Mouse (Mus musculus) B cell, adult 62 days (primary cell): ENCODE data around the gene Casp7. TPM values are rescaled to one million over a fixed set of nuclear protein-coding genes. Genes with fewer than 3 reads are reported as not detected.

ENCODE experiments used
- total RNA-seq: library from RNA; stranded (reverse); gene quantifications from 4 replicates; pipeline ENCODE4 v1.2.4, GENCODE M21; 2023

Casp7 gene
- total RNA-seq, result 24.0 to 30.0 TPM (median 28.5 TPM) in 4 replicates

DNA sequence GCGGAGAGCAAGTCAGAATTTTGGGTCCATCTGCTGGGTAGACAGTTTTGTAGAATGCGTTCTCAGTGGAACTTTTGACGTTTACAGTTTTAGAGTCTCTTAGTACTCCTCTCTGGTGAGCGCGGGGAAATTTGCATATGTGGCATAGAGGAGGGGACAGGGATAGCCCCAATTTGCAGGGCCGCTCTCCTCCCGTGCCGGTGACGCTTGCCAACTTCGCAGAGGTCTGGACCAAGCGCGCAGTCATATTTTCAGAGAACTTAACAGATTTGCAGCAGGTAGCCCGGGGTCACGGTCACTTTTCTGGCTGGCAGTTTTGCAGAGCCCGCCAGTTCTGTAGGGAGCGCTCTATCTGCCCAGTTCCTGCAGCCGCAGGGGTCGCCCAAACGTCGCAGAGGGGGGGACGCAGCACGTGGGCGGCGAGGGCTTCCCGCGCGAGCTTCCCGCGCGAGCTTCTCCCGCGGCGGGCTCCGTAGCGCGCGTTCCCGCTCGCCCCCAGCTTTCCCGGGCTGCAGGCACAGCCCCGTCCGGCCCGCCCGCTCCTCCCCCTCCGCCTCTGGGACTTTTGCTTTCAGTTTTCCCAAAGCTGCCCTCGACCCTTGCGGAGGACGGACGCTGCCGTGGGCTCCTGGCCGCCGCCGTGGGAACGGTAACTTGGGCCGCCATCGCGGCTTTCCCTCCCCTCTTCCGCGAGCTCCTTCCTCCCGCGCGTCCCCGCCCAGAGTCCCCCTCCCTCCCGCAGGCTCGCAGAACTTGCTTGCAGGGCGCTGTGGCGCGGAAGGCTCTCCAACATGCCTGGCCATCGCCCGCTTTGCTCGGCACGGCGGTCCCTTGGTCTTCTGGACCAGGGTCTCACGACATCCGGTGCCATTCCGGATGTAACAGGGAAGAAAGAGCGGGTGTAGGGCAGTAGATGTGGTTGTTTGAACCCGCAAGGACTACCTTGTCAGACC is at the start of gene Casp7:
Casp7 (plus strand) TSS at position 461 of the 953 bp plus-strand sequence.

DNA sequence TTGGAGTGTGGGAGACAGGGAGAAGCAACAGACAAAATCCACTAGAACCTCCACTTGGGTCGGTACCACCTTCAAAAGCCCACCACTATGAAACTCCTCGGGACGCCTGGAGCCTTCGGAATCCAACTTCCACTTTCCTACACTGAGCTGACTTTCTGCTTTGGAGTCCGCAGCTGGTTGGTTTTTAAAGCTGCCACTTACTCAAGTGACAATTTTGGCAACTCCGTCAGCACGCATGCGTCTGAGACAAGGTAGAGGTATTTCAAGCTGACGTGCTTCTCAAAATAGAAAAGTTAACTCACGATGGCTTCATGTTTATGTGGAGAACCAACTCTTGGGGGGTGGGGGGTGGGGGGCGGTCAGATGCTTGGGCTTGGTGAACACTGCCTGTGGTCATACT is 7.0 kb upstream of the Casp7 start, which contains the start of gene Nrap:
Nrap (minus strand) TSS at position 159 of the 400 bp plus-strand sequence.

GRCm38 (mm10) chr19:56461522-56462101 is 64.7 kb downstream of the Casp7 start, which contains the start of gene Plekhs1:
Gene Plekhs1, plus strand, starts transcription at chr19:56461640.

Other genes starting within 250 kb of the Casp7 start
- not detected in 4 replicates for gene Habp2, start 110.0 kb upstream of the Casp7 start, total RNA-seq
- 0.09 to 0.27 TPM (median 0.18 TPM) in 4 replicates for gene Nrap, start 7.1 kb upstream of the Casp7 start, total RNA-seq
- gene Plekhs1, start 64.5 kb downstream of the Casp7 start, total RNA-seq, result 1.1 to 3.6 TPM (median 1.9 TPM) in 4 replicates
- 3.3 to 6.7 TPM (median 5.0 TPM) in 4 replicates for gene Dclre1a, start 151.1 kb downstream of the Casp7 start, total RNA-seq
- gene Nhlrc2, start 151.1 kb downstream of the Casp7 start, total RNA-seq, result 21.0 to 22.1 TPM (median 21.1 TPM) in 4 replicates